16 mouse cellular contexts compared by ENCODE assay signal in the genomic region with DNA sequence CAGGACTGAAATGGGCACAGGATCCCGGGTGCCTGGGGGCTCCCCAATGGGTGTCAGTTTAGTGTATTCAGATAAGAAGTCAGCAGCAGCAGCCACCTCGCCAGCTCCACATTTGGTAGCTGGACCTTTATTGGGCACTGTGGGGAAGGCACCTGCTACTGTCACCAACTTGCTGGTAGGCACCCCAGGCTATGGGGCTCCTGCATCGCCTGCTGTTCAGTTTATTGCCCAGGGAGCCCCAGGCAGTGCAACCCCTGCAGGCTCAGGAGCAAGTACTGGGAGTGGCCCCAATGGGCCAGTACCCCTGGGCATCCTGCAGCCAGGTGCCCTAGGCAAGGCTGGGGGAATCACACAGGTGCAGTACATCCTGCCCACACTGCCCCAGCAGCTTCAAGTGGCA. TPM values are rescaled to one million over a fixed set of nuclear protein-coding genes. Genes with fewer than 3 reads are reported as not detected.
"Had no signal": no experiment of that assay in that cellular context is flagged by ENCODE, and none has a peak within 500 bp of the region (broad histone marks: within the 10 kb centered on the region; RNA-seq: fewer than 3 reads in every experiment).

No protein-coding gene starts in this region.

- H3K4me2 ChIP-seq: liver, embryonic 13.5 days; neural tube, embryonic 13.5 days; stomach, embryonic 15.5 days had no signal

- H3K27me3 ChIP-seq: liver, embryonic 13.5 days; neural tube, embryonic 13.5 days; stomach, embryonic 15.5 days had no signal

- DNase-seq: kidney, adult 2 months; layer of hippocampus, adult 9-11 months; liver, embryonic 13.5 days; lung, adult 2 months; midbrain, embryonic 14.5 days; retina, postnatal 1 day; right cerebral cortex, postnatal 25 days; spleen, adult 18-20 months had no signal

- H3K4me3 ChIP-seq: layer of hippocampus, adult 2 months; liver, embryonic 13.5 days; neural tube, embryonic 13.5 days; stomach, embryonic 15.5 days had no signal

- H3K27ac ChIP-seq: kidney, postnatal 0 days; layer of hippocampus, adult 2 months; liver, embryonic 13.5 days; macrophage; neural tube, embryonic 13.5 days; stomach, embryonic 15.5 days had no signal

- H3K9me3 ChIP-seq: liver, embryonic 13.5 days; neural tube, embryonic 13.5 days; stomach, embryonic 15.5 days had no signal

- H3K9ac ChIP-seq: liver, embryonic 13.5 days; neural tube, embryonic 13.5 days; stomach, embryonic 15.5 days had no signal

RNA-seq across cellular contexts. Expression of a gene that starts 12.5 kb away (rescaled TPM):
- polyA plus RNA-seq: large intestine, adult 2 months; liver, adult 2 months; liver, embryonic 13.5 days; liver, embryonic 16.5 days; lung, adult 2 months; macrophage had no signal

RNA-seq across cellular contexts. Expression of a gene that starts 17.2 kb away (rescaled TPM):
- polyA plus RNA-seq: liver, adult 2 months; lung, adult 2 months; macrophage had no signal
